15 mouse cellular contexts compared by ENCODE assay signal in the genomic region with DNA sequence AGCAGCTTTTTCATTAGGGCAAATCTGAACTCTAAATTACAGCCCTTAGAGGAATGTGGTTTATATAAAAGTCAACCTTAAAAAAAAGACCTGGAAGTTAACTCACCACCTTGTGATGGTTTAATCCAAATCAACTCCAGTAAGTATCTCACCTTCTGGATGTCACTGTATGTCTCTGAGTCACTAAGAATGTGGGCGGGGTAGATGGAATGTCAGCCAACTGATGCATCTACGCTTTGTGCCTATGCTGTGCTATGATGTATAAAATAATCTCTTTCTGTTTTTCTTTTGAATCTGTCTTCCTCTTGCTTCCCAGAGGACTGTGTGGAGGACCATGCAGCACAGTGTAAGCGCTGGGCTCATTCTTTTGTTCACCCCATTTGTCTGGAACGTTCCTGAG.
DNase-seq lines count a peak whose midpoint lies in the region; ATAC-seq and TF ChIP-seq lines count a peak whose summit lies in the region.
"Had no signal": no experiment of that assay in that cellular context is flagged by ENCODE, and none has a peak within 500 bp of the region (broad histone marks: within the 10 kb centered on the region; RNA-seq: fewer than 3 reads in every experiment).

No protein-coding gene starts in this region.

- peak overlapping the region; percentile 39; the same call in 1 of the 2 replicates for H3K27ac ChIP-seq in layer of hippocampus, adult 2 months
- H3K27ac ChIP-seq: embryonic facial prominence, embryonic 12.5 days; forebrain, embryonic 15.5 days; heart, embryonic 13.5 days; hindbrain, embryonic 15.5 days had no signal

- DNase-seq in frontal cortex, postnatal 25 days (ENCODE audit: low spot score in 2 of 2), result no peak
- no peak for DNase-seq in layer of hippocampus, adult 2 months (ENCODE audit: low spot score in 2 of 2)
- DNase-seq in layer of hippocampus, adult 11-12 months (ENCODE audit: low spot score), result no peak
- peak; percentile 66 for DNase-seq in right cerebral cortex, adult 18-20 months
- DNase-seq in right cerebral cortex, postnatal 10 days (ENCODE audit: low spot score in 2 of 2), result no peak
- peak; percentile 72 for DNase-seq in brain, adult 2 months (ENCODE audit: low read depth, low spot score)
- DNase-seq in urinary bladder, adult 18-20 months (ENCODE audit: low spot score in 2 of 2), result no peak
- DNase-seq: adrenal gland, adult 8-10 months; cerebellum, adult 11 months; cerebellum, adult 8-10 months had no signal

- TF ChIP-seq CTCF in layer of hippocampus, adult 2 months (conservative IDR thresholded peaks at IDR 0.05), result no peak

- ATAC-seq in frontal cortex, adult (ENCODE audit: low TSS enrichment), result peak; percentile 38
- ATAC-seq: forebrain, embryonic 15.5 days had no signal

- H3K4me3 ChIP-seq in layer of hippocampus, adult 2 months, result no peak overlapping the region
- H3K4me3 ChIP-seq: embryonic facial prominence, embryonic 12.5 days; forebrain, embryonic 15.5 days; heart, embryonic 13.5 days; hindbrain, embryonic 15.5 days had no signal

Comparison
In these comparisons a context has a peak if more than half of its experiments do, and no peak if none do; other contexts are left out.
1. DNase-seq: peak in right cerebral cortex, adult 18-20 months (single experiment) and brain, adult 2 months (single experiment); none in frontal cortex, postnatal 25 days (0 of 2), layer of hippocampus, adult 2 months (0 of 2), layer of hippocampus, adult 11-12 months (single experiment), right cerebral cortex, postnatal 10 days (0 of 2) and urinary bladder, adult 18-20 months (0 of 2).